Comparison of ENCODE assay signal across 16 mouse cellular contexts in genomic region chr10:42232977-42233376, GRCm38 (mm10).
"Had no signal": no experiment of that assay in that cellular context is flagged by ENCODE, and none has a peak within 500 bp of the region (broad histone marks: within the 10 kb centered on the region; RNA-seq: fewer than 3 reads in every experiment).

No protein-coding gene starts in this region.

- H3K9me3 ChIP-seq: limb, embryonic 12.5 days; liver, embryonic 15.5 days; midbrain, embryonic 13.5 days had no signal

- H3K36me3 ChIP-seq: limb, embryonic 12.5 days; midbrain, embryonic 13.5 days had no signal

- H3K27me3 ChIP-seq: limb, embryonic 12.5 days; liver, embryonic 15.5 days; midbrain, embryonic 13.5 days had no signal

- H3K4me2 ChIP-seq: limb, embryonic 12.5 days; liver, embryonic 15.5 days; midbrain, embryonic 13.5 days had no signal

- H3K9ac ChIP-seq: limb, embryonic 12.5 days; liver, embryonic 15.5 days; midbrain, embryonic 13.5 days had no signal

- H3K27ac ChIP-seq: limb, embryonic 12.5 days; liver, embryonic 15.5 days; midbrain, embryonic 13.5 days had no signal

- DNase-seq: kidney, adult 11 months; kidney, adult 9 months; kidney, postnatal 14 days; layer of hippocampus, adult 9-11 months; layer of hippocampus, postnatal 36 days; liver; lung, adult 2 months; lung, postnatal 36 days; right cerebral cortex, postnatal 4 days; spleen, adult 18-20 months; thymus, adult 18-20 months; thymus, postnatal 14 days had no signal

- H3K4me3 ChIP-seq: limb, embryonic 12.5 days; liver, embryonic 15.5 days; midbrain, embryonic 13.5 days had no signal

- ATAC-seq: lung, postnatal 0 days; midbrain, embryonic 13.5 days had no signal
